Mouse (Mus musculus) layer of hippocampus, postnatal 25 days (tissue): ENCODE results near the gene Mtmr12. TPM values are rescaled to one million over a fixed set of nuclear protein-coding genes. Genes with fewer than 3 reads are reported as not detected.

ENCODE experiments used
- DNase-seq, 2 experiments: peaks; one replicate each; pipeline ENCODE4 v3.0.0; 2022; ENCODE audit warnings: mixed read lengths in 2 of 2, low spot score in 1 of 2; ENCODE audit errors: extremely low spot score in 1 of 2
- total RNA-seq, 2 experiments: library from RNA; stranded (reverse); gene quantifications; 2 replicates each; pipeline ENCODE4 v1.2.3; 2021

Mtmr12 gene
- total RNA-seq, 2 experiments from 2014 or later, result 50.9 to 54.8 TPM

DNA sequence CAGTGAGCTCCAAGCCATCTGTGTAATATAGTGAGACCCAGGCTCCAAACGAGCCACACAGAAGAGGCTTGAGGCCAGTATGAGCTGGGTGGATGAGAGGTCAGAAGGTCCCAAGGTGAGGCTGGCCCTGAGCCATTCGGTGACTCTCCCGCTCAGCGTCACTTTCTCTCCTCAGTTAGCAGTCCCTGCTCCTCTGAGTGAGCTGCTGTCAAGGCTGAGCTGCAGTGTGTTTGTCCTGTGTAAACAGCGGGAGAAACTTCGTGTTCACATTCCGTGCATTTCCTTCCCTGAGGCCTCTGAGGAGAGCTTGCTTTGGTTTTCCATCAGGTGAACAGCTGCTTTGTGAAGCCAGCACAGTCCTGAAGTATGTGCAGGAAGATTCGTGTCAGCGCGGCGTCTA, 27.6 kb downstream of the Mtmr12 start:
- no peak for DNase-seq

GRCm38 (mm10) chr15:12233021-12233420, 28.2 kb downstream of the Mtmr12 start:
- DNase-seq, result no peak

DNA sequence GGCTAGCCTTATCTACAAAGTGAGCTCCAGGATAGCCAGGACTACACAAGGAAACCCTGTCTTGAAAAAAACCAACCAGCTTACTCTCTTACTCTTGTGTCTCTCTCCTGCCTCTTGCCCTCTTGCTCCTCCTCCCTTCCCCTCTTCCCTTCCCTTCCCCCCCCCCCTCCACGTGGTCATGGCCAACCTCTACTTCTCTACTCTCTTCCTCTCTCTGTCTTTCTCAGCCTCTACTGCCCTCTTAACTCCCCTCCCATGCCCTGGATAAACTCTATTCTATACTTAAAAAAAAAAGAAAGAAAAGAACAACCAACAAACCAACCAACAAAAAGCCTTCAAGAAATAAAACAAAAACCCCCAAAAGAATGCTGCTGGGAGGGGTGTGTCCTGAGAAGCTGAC, 30.7 kb downstream of the Mtmr12 start:
- no peak for DNase-seq

- DNase-seq, result no peak
Measured at GRCm38 (mm10) chr15:12235983-12236382, 31.2 kb downstream of the Mtmr12 start.

DNA sequence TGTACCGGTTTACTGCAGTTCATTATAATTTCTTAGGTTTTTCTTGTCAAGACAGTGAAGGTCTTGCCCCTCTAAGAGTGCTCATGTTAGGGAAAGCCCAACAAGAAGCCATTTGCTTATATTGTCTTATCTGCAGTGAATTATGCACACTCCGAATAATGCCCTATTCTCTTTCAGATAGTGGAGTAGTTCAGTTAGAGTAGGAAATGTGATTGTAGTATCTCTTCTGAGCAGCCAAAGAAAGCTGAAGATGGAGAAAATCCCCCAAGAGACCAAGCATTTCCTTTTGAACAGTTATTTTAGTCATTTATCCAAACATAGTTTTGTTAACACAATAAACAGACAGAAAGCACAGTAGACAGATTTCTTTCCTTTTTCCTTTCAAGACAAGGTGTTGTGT, 32.1 kb downstream of the Mtmr12 start:
- no peak for DNase-seq

GRCm38 (mm10) chr15:12237539-12237938, 32.7 kb downstream of the Mtmr12 start:
- no peak for DNase-seq

DNA sequence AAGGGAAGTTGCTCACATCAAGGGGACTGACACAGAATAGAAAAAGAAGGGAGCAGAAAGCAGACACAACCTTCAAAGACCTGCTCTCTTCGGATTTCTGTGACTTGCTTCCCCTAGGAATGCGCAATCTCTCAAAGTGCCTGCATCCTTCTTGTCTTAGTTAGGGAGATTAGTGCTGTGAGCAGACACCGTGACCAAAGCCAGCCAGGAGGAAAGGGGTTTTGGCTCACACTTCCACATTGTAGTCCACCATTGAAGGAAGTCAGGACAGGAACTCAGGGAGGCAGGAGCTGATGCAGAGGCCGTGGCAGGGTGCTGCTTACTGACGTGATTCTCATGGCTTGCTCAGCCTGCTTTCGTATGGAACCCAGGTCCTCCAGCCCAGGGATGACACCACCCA, 33.5 kb downstream of the Mtmr12 start:
- no peak for DNase-seq

GRCm38 (mm10) chr15:12240705-12241328, 36.0 kb downstream of the Mtmr12 start:
- no peak for DNase-seq

GRCm38 (mm10) chr15:12243792-12244191, 39.0 kb downstream of the Mtmr12 start:
- DNase-seq, result no peak

GRCm38 (mm10) chr15:12245580-12246359, 40.9 kb downstream of the Mtmr12 start:
- no peak for DNase-seq

GRCm38 (mm10) chr15:12246360-12247158, 41.7 kb downstream of the Mtmr12 start:
- DNase-seq, result no peak

DNA sequence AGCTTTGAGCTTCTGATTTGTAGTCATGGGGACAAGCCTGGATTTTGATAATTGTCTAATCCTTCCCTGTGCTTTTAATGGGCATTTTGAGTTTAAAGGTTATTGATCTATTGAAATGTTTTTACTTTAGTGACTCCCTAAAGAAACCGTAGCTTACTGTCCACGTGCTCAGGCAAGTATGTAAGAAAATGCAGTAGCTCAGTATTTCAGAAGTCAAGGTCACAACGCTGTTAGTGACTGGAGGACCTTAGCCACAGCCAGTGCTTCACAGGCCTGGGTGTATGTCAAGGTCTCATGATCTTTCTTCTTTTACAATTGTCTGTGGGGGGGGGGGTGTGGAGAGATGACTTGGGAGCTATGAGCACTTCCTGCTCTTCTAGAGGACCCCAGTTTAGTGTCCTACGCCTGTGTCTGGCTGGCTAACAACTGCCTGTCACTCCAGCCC, 42.4 kb downstream of the Mtmr12 start:
- no peak for DNase-seq

- DNase-seq, result no peak
Measured at GRCm38 (mm10) chr15:12248279-12248678, 43.5 kb downstream of the Mtmr12 start.

DNA sequence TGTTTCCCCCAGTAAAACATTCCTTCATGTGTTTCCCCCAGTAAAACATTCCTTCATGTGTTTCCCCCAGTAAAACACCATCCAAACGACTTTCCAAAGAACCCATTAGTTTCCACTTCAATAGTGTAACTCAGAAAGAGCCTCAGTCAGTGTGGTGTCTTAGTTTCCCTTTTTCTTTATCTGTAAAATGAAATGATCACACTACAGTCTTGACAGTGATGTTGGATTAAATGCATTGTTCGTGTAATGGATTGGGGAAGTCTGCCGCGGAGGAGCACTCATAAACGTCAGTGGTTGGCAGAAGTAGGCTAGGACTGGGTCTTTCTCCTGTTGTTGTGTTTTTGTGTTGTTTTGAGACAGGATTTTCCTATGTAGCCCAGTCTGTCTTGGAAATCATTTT, 45.5 kb downstream of the Mtmr12 start:
- no peak for DNase-seq

- no peak for DNase-seq
Measured at GRCm38 (mm10) chr15:12251416-12252140, 46.8 kb downstream of the Mtmr12 start.

DNA sequence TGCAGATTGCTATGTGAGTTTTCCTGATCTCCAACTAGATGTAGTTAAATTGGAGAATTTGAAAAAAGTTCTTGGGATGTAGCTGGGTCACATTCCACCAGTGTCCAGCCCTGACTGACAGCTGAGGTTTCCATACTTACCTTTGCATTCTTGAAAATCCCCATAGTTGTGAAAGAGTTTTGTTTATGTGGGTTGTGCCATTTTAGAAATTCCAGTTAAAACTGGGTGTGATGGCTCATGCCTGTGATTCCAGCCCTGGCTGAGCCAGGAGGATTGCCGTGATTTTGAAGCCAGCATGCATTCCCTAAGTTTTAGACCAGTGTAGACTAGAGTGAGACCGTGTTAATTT, 47.3 kb downstream of the Mtmr12 start:
- DNase-seq, result no peak

- no peak for DNase-seq
Measured at GRCm38 (mm10) chr15:12257730-12258494, 53.1 kb downstream of the Mtmr12 start.

DNA sequence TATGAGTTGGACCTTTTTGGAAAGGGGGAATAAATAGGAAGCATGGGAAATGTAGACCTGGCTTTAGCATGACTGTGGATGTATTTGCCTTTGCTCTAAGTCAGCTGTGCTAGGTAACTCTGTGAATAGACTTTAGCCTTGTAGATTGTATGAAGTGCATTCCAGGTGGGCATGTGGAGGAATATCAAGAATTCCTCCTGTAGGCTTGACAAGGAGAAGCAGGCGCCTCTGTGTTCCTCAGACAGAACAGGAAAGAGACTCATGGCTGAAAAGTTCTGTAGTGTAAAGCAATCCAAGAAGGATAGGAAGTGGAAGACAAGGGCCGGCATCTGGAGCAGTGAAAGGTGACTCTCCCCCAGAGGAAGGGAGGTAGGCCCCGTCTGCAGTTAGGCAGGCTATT, 58.2 kb downstream of the Mtmr12 start:
- DNase-seq, result no peak

DNA sequence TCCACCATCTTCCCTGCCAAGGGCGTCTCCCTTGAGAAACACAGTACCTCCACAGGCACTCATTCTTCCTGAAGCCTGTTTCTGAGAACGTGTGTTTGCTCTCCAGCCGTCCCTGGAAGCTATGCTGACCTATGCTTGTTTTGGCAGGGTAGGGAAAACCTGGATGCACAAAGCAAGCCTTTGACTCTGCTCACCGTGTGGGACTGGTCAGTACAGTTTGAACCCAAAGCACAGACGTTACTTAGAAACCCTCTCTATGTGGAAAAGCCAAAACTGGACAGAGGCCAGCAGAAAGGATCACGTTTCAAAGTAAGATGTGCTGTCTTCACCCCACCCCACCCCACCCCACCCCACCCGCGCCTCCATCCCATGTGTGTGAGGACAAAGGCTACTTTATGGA, 61.6 kb downstream of the Mtmr12 start:
- DNase-seq, result no peak

- peak; percentile 58 to 81 for DNase-seq
Measured at GRCm38 (mm10) chr15:12268021-12268420, 63.2 kb downstream of the Mtmr12 start.
